Mouse (Mus musculus): ENCODE measurements at regions not wholly inside any gene's neighbourhood (a gene's known extent, or its start where the extent isn't known, plus 50 kb on each side); places are given as distances from the start of the nearest gene placed in this dataset.

DNA sequence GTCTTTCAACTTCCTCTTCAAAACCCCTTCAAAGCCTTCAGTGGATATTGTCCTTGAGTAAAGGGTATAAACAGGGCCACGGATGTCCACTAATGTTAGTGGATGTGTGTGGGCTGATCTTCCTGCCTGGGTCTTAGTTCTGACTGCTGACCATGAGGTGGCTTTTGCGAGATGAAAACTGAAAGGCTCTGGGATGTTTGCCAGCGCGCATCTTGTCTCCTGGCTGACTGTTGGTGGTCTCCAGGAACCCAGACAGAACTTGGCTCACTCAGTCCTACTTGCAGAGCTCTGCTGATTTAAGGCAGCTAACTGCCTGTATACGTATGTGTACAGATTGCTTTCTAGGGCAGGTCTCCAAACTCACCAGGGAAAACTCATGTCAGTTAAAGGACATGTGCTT, 125.5 kb upstream of the Prdm1 start:
- DNase-seq (ENCODE audit: low spot score in 2 of 2), result no peak

DNA sequence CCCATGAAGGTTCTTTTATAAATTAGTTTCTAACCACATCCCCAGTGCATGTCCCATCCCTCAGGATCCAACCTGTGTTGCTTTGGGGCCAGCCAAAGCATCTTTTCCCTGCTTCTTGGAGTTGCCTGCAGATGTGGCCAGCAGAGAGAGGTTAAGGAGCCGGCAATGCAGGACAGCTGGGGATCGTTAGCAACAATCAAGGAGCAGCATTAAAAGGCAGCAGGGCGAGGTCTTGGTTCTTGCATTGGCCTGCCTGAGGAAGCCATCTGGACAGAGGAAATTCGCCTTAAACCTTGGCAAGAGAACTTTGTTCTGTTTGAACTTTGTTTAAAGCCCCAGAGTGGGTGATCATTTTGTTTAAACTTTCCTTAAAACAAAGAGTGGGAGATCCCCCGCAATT, 118.7 kb upstream of the Prdm1 start:
- no peak for DNase-seq (ENCODE audit: low spot score in 2 of 2)

DNA sequence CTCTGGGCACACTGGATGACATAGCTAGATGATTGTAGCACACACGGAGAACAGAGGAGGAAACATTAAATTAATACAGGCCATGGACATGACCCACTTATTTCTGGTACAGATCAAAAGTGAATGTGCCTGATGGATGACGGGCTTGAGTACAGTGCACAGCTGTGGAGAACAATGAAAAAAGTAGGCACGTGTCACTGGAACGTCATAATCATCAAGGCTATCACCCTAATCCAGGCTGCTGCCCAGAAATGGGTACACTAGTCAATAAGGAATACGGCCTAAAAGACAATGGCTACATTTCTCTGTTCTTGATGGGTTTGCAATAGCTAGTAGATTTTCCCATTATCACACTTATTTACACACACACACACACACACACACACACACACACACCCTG, 118.3 kb upstream of the Prdm1 start:
- no peak for DNase-seq (ENCODE audit: low spot score in 2 of 2)

DNA sequence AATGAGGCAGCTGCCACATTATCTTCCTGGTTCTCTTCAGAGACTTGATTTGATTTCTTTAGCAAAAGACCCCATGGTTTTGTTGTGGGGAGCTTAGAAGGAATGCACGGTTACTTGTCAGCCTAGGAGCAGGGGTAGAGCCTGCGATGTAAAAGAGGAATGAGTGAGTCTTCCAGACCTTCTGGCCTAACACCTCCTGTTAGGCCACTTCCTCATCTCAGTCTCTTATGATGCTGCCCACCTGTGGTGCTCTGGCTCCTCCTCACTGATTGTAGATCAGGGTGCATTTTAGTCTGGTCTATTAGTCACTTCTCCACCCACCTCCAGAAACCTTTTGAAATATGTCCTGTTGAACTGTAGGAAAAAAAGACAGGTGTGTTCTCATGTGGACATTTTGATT, 113.3 kb upstream of the Prdm1 start:
- DNase-seq (ENCODE audit: low spot score in 2 of 2), result no peak

DNA sequence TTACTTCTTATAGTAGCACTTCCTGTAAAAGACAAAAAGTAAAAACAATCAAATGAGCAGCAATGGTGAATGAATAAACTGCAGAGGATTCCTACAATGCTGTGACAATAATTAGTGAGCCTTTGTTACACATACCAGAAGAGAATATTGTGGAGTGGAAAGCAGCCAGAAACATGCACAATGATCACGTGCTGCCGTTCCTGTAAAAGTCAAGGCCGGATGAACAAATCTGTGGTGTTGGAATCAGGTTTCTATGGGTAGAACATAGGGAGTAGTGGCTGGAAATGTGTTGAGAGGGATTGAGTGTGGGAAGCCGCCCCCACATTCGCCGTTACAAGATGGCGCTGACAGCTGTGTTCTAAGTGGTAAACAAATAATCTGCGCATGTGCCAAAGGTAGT, 112.3 kb upstream of the Prdm1 start:
- no peak for DNase-seq (ENCODE audit: low spot score in 2 of 2)

DNA sequence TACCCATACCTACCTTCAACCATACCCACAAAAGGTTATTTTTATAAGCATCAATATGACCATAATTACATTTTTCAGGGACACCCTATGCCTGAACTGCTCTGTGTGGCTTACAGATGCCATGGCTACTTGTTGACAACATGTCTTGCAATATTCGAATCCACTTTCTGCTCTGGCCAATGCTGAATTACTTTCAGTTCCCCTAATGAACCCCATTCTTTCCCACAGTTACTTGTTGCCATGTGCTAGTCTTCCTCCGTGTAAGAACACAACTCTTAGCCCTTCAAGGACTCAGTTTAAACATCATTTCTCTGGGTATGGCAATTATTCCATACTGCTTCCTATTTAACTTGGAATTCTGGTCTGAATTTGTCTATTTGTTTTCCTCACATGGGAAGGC, 110.4 kb upstream of the Prdm1 start:
- DNase-seq (ENCODE audit: low spot score in 2 of 2), result no peak

DNA sequence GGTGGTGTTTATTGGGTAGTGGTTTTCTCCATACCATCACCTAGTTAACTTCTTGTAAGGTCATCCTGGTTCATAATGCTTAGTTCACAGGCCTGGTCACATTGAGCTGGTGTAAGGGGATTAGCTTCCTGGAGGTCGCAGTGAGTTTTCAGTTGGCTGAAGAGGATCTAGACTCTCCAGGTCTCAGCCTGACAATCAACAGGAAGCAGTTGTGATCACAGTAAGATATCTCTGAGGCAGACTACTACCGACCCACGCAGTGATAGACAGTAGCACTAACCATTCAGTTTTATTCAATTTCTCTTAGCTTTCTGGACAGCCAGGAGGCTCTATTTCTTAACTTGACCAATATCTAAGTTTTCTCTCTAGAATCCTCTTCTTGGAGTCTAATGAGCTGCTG, 108.5 kb upstream of the Prdm1 start:
- no peak for DNase-seq (ENCODE audit: low spot score in 2 of 2)

DNA sequence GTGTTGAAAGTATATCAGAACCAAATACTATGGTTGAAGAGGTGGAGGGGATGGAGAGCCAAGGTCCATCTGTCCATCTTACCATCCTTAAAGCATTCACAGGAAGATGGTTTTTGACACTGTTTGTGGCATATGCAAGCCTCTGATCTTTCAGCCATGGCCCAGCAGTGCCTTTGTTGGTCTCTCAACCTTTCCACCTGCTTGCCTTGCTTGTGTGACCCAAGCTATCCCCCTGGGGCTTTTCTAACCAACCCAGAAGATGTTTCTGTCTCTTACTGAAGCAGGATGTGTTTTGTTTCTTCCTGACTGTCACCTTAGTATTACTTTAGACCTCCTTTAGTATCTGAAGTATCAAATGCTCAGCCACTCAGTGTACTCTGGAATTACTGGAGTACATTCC, 107.8 kb upstream of the Prdm1 start:
- no peak for DNase-seq (ENCODE audit: low spot score in 2 of 2)

DNA sequence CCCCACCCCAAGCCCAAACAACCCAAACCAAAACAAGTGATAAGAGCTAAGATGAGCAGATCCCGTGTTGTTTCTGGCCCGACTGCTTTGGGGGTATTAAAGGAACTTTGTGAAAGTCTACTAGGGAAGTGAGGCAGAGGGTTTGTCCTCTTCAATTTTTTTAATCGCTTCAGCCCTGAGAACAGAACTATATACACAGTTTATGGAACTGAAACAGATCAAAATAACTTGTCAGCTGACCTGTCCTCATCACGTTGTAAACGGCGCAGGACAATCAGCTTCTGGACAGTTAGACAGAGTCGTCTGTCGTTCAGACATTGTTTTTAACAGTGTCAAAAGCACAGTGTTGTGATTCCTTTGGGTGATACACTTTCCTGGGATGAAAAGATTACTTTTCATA, 103.3 kb upstream of the Prdm1 start:
- DNase-seq (ENCODE audit: low spot score in 2 of 2), result no peak

DNA sequence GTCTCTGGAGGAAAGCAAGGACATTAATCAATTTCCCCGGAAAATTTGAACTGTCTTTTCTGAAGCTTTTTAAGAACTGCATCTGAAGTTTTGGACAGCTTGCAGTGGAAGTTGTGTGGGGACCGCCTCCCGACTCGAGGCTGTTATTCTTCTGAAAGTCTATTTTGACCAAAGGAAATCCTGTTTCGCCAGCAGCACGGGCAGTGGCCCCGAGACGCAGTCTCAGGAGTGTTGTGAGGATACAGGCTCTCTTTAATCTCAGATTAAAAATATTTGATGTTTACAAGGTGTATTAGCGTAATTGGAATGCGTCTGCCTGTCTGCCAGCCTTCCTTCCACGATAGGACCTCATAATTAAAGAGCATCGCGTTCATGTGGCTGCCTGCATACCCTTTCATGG, 102.2 kb upstream of the Prdm1 start:
- no peak for DNase-seq (ENCODE audit: low spot score in 2 of 2)

DNA sequence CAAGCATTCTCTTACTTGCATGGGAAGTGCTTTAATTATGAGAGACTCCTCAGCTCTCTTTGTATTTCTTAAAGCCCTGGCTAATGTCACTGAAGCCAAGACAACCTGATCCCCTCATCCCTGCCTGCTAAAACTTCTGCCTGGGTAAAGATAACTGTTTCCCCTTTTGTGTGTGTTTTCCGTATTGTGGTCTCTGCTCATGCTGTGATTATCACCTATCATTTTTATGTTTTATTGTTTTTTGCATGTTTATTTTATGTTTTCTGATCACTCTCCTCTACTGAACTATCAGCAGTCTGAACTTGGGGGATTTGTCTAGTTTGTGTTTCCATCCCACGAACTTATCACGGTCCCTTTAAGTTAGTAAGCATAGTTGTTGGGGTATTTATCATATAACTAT, 100.1 kb upstream of the Prdm1 start:
- no peak for DNase-seq (ENCODE audit: low spot score in 2 of 2)

DNA sequence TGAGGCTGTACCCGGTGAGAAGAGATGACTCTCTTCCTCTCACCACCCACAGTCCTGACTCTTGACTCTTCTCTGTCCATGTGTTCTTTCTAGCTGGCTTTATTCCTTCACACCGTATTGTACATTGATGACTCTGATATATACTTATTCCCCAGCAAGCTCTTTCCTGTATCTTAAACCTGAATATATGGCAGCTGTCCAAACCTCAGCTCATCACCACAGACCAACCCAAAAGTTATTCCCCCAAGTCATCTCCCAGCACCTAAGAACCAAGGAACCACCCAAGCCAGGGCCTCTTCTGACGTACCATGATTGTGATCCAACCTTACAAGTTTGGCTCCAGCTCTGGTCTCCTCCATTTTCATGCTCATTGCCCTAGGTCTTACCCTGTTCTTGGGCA, 99.1 kb upstream of the Prdm1 start:
- no peak for DNase-seq (ENCODE audit: low spot score in 2 of 2)

DNA sequence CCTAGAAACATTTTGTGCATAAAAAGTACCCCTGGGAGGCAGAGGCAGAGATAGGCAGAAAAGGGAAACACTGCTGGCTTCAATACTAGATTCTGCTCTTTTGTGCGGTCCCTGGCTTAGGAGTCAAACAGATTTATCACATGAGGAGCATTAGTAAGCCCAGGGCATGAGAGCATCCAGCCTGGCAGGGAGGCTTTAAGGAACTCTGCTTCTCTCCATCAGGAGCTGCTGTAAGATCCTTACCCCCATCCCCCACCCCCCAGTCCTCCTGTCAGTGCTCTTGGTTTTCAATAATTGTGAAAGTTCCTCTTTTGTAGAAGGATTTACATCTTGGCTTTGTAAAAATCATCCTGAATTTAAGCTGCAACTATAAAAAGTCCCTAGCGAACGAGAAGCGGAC, 97.2 kb upstream of the Prdm1 start:
- DNase-seq (ENCODE audit: low spot score in 2 of 2), result no peak

DNA sequence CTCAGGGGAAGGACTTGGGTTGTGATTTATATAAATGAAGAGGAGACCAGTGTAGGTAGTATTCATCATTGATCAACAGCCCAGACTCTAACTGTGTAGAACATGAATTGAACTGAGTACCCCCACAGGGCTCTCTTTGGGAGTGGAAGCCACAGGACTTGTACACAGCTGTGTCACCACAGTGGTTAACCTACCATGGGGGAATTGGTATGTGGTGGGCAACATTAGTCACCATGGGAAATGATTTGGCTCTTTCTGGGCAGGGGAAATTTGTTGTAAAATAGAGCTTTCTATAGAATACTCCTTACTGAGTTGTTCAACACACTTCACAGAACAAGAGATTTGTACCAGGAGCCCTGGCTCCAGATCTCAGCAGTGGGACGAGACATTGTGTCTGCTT, 87.3 kb upstream of the Prdm1 start:
- DNase-seq (ENCODE audit: low spot score in 2 of 2), result no peak

DNA sequence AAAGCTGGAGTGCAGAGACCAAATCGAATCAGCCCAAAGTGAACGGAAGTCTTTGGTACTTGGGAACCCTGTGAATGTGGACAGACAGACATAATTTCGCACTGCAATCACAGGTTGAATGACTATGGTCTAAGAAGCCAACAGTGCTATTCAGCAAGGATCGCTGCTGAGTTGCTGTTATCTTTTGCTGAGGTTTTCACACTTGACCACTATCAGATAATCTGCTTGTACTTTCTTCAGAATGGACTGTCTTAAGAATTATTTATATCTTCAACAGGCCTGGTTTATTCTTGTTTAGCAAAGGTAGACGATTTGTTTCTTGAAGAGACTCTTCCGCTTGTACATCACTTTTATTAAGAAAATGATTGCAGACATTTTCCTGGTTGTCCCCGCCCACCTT, 84.3 kb upstream of the Prdm1 start:
- DNase-seq (ENCODE audit: low spot score in 2 of 2), result no peak

DNA sequence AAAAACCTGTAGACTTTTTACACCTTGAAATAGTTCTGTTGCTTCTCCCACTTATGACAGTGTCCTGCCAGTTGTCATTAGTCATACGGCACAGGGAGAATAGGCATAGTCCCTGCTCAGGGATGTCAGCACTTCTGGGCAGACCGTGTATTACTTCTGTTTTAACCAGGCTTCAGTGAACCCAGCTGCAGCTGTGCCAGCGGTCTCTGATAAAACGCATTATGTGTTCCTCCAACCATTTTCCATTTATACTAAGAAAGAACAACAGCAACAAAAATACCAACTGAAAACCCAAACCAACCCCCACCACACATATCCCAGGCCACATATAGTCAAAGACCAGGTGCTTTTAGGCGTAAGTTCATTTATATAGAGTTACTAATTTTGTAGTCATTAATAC, 83.1 kb upstream of the Prdm1 start:
- DNase-seq (ENCODE audit: low spot score in 2 of 2), result no peak

DNA sequence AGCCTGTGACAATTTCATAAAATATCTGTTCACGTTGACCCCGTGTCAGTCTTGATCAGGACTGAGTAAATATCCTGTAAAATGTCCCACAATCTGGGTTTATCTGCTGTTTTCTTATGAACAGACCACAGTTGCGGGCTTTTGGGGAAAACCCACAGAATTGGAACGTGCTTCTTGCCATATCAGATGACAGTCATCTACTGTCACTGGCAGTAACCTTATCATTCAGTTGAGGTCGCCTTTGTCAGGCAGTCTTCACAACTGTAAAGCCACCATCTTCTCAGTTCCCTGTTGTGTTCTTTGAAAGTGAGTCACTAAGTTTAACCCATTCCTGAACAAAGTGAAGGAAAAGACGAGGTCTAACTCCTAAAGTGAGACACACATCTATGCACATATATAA, 80.9 kb upstream of the Prdm1 start:
- DNase-seq (ENCODE audit: low spot score in 2 of 2), result no peak

DNA sequence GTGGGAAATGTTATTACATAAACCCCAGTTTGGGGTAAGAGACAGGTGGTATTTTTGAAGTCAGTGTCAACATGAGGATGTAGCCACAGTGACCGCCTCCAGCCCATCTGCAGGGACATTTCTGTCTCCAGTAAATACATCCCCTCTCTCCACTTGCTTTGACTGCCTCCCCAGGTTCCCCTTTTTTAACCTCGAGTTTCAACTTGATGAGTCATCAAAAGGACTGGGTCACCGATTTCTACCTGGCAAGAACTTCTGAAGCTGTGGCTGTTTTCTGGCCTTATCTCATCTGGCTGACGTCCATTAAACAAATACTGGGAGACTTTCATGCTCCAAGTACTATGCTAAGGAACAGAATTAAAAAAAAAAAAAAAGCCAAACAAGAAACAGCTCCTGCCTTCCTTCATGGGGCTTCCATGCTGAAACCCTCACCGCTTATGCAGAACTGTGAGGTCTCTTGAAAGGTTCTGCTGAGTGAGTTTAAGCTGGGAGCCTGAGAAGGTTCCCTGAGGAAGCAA, 79.1 kb upstream of the Prdm1 start:
- no peak for DNase-seq (ENCODE audit: low spot score in 2 of 2)

DNA sequence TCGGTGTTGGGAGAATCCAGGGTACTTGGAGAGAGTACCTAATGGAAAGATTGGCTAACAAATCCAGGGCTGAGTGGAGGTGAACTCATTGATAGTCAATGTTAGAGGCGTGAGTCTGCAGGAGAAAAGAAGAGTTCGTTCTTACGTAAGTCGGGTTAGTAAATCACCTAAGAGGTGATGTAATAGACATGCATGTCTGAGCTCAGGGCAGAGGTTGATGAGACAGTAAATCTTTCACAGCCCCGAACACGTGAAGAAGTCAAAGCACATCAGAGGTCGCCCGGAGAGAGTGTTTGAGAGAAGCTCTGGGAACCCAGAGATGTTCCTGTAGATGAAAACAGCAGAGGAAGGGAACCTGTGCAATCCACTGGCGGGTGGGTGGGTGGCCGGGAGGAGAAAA, 76.2 kb upstream of the Prdm1 start:
- DNase-seq (ENCODE audit: low spot score in 2 of 2), result no peak

DNA sequence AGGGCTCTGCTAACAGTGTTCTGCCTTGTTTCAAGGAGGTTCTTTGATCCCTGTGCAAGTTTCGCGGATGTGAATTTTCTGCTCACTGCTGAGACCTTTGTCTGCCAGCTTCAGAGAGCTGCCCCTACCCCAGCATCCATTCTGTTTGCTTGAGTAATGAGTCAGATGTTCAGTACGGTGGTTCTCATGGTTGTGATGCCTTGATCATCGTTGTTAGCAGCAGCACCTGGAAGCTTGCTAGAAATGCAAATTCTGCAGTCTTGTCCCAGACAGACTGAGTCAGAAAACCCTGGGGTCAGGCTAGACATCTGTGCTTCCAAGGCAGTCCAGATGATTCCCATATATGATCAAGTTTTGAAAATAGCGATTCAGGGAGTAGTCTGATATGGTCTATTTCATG, 75.2 kb upstream of the Prdm1 start:
- DNase-seq (ENCODE audit: low spot score in 2 of 2), result no peak

DNA sequence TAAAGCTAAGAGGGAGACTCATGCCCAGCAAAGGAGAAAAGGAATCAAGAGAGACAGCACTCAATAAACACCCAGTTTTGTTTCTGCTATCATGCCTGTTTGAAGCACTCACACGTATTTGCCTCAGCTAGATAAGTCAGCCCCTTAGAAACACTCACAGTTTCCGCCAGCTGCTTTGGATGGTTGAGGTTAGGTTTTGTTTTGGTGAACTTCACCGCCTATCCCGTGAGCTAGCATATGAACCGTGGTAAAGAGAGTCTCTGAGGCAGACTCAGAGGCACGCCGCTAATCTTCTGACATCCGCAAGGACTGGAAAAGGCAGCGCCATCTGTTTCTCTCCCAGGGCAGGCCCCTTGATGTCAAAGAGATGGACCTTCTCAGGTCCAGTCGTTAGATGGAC, 73.2 kb upstream of the Prdm1 start:
- DNase-seq (ENCODE audit: low spot score in 2 of 2), result no peak

DNA sequence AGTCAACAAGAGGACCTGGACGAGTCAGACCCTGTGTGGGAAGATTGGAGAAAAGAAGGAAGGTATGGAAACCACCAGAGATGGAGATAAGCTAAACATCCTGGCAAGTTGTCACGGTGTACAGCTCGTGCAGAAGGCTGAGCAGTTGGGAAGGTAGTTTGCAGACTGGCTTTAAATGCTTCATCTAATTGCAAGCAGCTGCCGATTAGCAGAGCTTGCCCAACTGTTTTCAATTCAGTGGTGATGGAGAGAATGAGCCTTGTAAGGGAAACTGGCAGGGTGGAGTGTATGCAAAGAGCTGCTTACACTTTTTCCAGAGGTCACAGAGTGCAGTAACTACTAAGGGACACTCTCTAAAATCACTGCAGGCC, 71.6 kb upstream of the Prdm1 start:
- no peak for DNase-seq (ENCODE audit: low spot score in 2 of 2)

DNA sequence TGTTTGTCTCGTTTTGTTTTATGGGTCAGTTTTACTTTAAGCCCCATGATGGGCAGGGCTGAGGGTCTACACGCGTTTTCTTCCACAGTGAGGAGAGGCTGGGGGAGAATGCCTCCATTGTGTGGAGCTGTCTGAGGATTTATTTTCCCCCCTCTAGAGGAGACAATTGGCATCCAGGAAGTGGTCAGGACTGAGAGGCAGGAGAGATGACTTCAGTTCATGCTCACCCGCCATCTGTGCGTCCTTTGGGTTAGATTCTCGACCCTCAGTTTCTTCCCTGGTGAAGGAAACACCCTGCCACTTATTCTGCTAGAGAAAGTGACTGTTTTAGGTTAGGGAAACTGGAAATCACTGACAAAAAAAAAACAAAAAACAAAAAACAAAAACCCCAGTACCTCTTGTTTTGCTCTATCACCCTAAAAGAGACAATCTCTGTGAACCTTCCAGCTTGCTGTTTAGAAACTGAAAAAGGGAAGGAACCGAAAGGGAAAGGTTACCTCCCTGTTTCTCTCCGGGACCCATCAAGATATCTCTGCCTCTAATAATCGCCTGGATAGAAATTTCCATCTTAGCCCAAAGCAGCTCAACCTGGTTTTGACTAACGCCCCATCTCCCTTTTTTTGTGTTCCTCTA, 71.1 kb upstream of the Prdm1 start:
- no peak for DNase-seq (ENCODE audit: low spot score in 2 of 2)

DNA sequence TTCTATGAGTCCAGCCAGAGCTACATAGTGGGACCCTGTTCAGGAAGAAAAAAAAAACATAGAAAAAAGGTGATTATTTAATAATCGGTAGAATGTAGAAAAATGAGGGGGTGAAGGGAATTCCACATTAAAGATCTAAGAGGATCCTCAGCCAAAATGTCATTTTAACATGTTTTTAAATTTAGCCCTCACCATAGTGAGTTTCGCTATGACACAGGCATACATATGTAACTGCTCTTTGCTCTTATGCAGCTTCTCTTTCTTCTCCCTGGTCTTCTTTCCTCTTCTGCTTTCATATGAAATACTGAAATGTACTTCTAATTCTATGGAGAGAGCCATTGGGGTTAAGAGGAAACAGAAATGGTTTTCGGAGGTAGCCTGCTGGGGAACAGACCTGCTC, 70.3 kb upstream of the Prdm1 start:
- DNase-seq (ENCODE audit: low spot score in 2 of 2), result no peak
